Mouse (Mus musculus): ENCODE results near the gene Irf8. TPM values are rescaled to one million over a fixed set of nuclear protein-coding genes. Genes with fewer than 3 reads are reported as not detected.

Irf8 gene
- total RNA-seq (2017) = 18.7 and 31.0 TPM in 2 replicates

DNA sequence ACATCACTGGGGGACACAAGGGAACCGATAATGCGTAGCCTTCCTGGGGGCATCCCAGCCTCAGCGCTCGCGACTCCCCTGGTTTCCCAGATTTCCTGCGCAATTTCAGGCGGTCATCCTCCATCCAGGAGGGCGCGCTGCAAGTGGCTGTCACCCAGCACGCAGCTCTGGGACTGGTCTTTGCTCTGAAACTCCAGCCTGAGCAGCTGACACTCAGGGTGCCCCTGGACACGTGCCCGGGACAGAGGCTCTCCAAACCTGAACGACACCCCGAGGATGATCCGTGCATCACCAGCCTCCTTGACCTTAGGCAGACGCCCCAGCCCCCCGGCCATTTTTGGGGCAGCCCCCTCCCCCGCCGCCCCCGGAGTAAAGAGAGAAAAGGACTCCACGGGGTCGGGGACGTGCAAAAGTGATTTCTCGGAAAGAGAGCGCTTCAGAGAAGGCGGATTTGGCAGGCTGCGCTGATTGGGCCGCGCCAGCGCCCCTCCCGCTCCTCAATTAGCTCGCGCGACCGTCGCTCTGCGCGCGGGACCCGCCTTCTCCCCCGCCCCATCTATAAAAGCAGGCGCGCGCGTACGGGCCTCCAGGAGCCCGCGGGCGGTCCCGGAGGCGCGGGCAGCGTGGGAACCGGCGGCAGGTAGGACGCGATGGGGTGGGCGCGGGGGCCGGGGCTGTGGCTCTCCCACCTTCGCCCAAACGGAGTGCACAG lies at the start of gene Irf8:
Gene Irf8 (plus strand): TSS at position 589 of the 712 bp plus-strand sequence.
- peak; percentile 83 to 88 for ATAC-seq (replicated peaks in 1 of 2; ENCODE audit: insufficient read depth in 1 of 2, low FRiP score in 2 of 2, low TSS enrichment in 1 of 2, low read depth in 1 of 2, poor library complexity in 2 of 2, severe bottlenecking in 2 of 2)

DNA sequence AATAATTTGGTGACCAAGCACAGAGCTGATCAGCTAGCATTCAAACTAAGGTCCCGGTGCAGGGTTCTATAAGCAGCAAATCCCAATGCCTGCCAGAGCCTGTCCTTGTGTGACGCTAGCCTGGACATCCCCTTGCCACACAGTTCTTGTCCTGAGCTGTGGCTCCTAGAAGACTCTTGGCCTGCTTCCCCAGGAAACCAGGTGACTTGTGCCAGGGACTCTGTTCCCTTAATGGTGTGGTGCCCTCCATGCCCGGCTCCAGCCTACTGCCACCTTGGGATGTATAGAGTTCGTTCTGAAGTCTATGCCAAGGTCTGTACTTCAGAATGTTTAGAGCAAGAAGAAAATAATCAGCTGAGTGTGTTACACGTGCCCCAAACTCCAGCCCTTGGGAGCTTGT lies 49.6 kb upstream of the Irf8 start:
- no peak for ATAC-seq (replicated peaks in 1 of 2; ENCODE audit: insufficient read depth in 1 of 2, low FRiP score in 2 of 2, low TSS enrichment in 1 of 2, low read depth in 1 of 2, poor library complexity in 2 of 2, severe bottlenecking in 2 of 2)

DNA sequence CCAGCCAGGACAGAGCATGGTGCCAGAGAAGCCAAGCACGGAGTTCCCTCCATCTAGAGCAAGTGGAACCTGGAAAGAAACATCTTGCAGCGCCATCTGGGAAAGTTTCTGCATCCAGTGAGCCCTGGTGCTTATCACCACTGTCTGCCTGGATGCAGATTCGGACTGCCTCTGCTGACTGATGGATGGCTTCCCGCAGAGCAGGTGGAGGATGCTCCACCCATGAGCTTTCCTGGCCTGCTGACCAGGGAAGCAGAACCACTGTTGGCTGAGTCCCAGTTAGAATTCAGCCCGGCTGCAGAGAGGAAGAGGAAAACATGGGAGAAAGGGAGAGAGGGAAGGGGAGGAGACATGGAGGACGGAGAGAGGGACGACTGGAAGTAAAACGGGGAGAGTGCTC lies 48.4 kb upstream of the Irf8 start:
- ATAC-seq (replicated peaks in 1 of 2; ENCODE audit: insufficient read depth in 1 of 2, low FRiP score in 2 of 2, low TSS enrichment in 1 of 2, low read depth in 1 of 2, poor library complexity in 2 of 2, severe bottlenecking in 2 of 2) = no peak

DNA sequence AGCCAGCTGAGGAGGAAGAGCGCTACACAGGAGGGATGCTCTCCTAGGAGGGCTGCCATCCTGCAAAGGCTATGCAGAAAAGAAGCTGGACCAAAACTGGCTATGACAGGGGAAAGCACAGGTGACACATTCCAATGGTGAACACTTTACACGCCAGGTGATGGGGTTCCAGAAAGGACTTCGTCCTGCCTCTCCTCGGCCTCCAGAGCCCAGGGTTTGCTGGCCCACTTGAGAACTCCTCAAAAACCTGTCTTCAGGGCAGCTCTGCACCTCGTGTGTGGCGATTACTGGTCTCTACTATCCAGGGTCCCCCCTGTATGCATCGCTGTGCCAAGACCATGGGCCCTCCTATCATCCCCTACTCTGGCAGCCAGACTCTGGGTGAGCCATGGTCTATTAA lies 47.6 kb upstream of the Irf8 start:
- ATAC-seq (replicated peaks in 1 of 2; ENCODE audit: insufficient read depth in 1 of 2, low FRiP score in 2 of 2, low TSS enrichment in 1 of 2, low read depth in 1 of 2, poor library complexity in 2 of 2, severe bottlenecking in 2 of 2) = no peak

DNA sequence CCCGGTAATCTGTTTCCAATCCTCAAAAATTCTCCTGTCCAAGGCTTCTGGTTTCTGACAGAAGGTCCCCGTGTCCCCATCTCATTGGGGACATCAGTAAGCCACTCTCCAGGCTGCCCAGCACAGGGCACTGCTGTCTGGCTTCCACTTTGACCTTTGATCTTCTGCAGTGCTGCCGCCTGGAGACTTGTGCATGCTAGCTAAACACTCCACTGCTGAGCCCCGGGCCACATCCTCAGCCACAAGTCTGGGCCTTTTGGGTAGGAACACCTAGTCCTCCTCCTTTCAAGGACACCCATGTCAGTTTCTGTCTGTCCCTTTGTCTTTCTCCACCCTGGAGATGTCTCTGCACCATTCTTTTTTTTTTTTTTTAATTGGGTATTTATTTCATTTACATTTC lies 43.2 kb upstream of the Irf8 start:
- ATAC-seq (replicated peaks in 1 of 2; ENCODE audit: insufficient read depth in 1 of 2, low FRiP score in 2 of 2, low TSS enrichment in 1 of 2, low read depth in 1 of 2, poor library complexity in 2 of 2, severe bottlenecking in 2 of 2) = no peak

DNA sequence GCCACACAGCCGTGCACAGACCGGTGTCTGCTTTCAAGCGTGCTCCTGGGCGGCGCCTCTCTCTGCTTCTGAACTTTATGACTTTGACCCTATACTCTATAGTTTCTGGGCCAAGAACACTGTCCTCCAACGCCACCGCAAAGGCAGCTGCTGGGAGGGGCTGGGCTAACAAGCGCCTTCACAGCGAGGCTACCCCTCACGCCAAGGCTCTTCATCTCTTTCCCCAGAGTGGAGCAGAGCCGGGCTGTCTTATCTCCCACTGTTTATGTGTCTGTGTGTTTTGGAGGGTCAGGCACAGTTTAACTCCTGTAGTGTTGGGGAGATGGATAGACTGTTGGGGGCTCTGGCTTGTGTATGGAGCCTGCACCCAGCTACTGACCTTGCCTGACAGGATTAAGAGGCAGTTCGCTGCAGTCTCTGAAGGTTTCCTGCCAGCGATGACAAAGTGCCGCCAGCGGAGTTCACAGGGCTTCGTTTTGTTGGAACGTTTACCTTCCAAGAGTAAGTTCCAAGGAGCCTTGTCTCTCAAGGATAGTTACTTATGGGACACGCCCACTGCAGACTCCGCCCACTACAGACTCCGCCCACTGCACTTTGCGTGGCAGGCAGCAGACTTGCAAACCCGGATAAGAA lies 42.2 kb upstream of the Irf8 start:
- ATAC-seq (replicated peaks in 1 of 2; ENCODE audit: insufficient read depth in 1 of 2, low FRiP score in 2 of 2, low TSS enrichment in 1 of 2, low read depth in 1 of 2, poor library complexity in 2 of 2, severe bottlenecking in 2 of 2) = 0 out of 4 replicates have a peak, but pooled peaks of 1 of the 2 experiments have one; percentile 35

DNA sequence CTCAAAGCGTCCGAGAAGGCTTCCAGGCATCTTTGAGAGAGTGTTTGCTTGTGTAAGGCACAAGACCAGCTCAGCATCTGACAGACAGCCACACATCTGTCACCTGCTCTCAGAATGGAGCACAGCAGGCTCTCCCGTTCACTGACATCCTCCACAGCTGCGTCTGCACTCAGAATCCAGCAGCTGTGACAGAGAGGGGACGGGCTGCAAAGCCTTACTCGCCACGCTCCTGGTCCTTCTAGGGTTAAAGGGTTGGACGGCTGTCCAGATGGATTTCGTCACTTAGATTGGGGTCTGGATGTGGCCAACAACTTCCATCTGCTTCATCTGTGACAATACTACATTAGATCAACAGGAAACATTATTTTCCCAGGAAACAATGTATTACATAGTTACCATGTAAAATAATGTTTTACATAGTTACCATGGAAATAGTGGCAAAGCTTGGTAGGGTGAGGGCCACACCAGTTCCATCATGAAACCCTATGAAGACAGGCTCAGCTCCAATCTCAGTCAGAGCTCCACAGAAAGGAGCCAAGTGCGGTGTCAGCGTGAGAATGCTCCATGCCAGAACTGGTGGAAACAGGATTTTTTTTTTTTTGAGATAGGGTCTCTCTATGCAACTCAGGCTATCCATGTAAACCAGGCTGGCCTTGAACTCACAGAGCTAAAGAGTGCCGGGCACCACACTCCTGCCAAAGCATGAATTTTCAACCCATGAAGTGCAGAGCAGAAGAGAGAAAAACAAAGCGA lies 39.6 kb upstream of the Irf8 start:
- ATAC-seq (replicated peaks in 1 of 2; ENCODE audit: insufficient read depth in 1 of 2, low FRiP score in 2 of 2, low TSS enrichment in 1 of 2, low read depth in 1 of 2, poor library complexity in 2 of 2, severe bottlenecking in 2 of 2) = no peak

DNA sequence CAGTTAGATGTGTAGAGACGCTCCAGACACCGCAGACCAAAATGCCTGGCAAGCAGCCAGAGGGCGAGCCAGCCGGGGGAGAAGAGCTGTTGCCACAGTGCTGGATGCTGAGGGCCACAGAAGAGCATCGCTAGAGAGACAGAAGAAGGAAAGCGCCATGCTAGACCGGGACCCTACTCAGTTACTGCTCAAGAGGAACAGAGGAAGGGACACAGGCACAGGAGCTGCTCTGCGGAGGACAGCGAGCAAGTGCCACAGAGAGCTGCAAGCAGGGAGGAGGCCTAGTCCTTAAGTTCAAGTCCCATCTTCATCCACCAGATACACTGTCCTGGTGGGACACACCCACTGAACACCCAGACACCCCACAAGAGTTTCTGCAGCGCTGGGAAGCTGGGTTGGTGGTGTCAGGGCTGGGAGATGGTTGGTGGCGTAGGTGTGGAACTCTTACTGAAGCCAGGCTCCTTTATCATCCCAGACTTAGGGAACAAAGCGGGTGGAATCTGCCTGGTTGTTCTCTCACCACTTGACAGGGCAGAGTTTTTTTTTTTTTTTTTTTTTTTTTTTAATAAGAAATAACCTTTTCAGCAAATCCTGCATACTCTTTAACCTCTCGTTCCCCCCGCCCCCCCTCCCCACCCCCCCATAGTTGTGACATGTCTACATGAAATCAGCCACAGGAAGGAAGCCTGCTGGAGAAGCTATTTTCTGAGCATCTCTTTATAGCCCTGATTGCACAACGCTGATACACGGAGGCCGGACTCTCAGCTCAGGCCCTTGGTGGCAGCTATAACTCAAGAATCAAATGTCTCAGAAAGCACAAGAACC lies 38.8 kb upstream of the Irf8 start:
- peak; percentile 15 to 49; a peak in 3 of 4 replicates for ATAC-seq (replicated peaks in 1 of 2; ENCODE audit: insufficient read depth in 1 of 2, low FRiP score in 2 of 2, low TSS enrichment in 1 of 2, low read depth in 1 of 2, poor library complexity in 2 of 2, severe bottlenecking in 2 of 2)

DNA sequence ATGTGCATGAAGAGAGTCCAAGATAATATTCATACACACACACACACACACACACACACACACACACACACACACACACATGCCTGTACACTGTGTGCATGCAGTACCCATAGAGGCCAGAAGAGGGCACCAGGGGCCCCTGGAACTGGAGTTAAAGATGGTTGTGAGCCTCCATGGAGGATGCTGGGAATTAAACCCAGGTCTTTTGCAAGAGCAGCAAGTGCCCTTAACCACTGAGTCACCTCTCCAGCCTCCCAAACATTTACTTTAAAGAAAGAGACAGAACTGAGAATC lies 38.2 kb upstream of the Irf8 start:
- no peak for ATAC-seq (replicated peaks in 1 of 2; ENCODE audit: insufficient read depth in 1 of 2, low FRiP score in 2 of 2, low TSS enrichment in 1 of 2, low read depth in 1 of 2, poor library complexity in 2 of 2, severe bottlenecking in 2 of 2)

DNA sequence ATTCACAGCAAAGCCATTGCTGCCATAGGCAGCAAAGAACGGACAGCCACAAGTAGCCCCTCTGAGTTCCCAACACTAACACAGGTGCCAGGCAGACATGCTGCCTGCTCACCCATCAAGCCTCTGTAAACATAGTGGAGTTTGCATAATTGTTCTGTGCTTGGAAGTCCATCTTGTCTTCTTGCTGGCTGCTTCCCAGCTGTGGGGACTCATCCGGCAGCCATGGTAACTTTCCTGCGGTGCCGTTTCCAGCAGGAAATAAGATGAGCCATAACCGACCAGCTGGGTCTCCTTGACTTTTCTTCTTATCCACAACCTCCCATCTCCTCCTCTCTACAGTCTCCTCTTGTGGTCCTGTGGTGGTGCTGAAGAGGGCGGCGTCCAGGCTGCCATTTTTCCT lies 37.7 kb upstream of the Irf8 start:
- no peak for ATAC-seq (replicated peaks in 1 of 2; ENCODE audit: insufficient read depth in 1 of 2, low FRiP score in 2 of 2, low TSS enrichment in 1 of 2, low read depth in 1 of 2, poor library complexity in 2 of 2, severe bottlenecking in 2 of 2)

DNA sequence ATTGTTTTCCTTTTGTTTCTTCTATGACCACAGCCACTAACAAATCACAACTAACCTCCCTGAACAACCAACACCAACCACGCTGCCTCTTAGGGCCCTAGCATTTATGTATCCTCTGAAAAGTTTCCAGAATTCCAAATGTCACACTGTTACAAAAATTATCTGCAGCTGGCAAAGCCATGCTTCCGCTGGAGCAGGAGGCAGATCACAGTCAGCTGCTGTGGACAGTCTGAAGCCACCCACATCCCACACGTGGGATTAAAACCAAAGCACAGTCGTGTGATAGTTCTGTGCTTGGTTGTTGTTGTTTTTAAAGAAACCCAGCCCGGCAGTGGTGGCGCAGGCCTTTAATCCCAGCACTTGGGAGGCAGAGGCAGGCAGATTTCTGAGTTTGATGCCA lies 37.1 kb upstream of the Irf8 start:
- no peak for ATAC-seq (replicated peaks in 1 of 2; ENCODE audit: insufficient read depth in 1 of 2, low FRiP score in 2 of 2, low TSS enrichment in 1 of 2, low read depth in 1 of 2, poor library complexity in 2 of 2, severe bottlenecking in 2 of 2)

DNA sequence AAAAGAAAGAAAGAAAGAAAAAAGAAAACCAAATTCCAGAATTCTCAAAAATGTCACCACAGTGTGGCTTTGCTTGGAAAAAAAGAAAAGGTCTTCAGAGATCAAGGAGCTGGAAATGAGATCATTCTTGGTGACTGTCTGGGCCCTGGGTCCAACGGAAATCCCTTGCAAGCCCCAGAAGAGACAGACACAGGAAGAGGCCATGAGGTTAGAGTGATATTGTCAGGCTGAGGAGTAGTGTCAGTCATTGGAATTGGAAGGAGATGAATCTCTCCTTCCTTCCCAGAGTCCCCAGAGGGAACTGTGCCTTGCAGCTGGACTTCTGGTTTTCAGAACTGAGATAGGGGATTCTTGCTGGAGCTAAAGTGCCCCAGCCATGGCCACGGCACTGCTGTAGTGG lies 36.6 kb upstream of the Irf8 start:
- no peak for ATAC-seq (replicated peaks in 1 of 2; ENCODE audit: insufficient read depth in 1 of 2, low FRiP score in 2 of 2, low TSS enrichment in 1 of 2, low read depth in 1 of 2, poor library complexity in 2 of 2, severe bottlenecking in 2 of 2)

DNA sequence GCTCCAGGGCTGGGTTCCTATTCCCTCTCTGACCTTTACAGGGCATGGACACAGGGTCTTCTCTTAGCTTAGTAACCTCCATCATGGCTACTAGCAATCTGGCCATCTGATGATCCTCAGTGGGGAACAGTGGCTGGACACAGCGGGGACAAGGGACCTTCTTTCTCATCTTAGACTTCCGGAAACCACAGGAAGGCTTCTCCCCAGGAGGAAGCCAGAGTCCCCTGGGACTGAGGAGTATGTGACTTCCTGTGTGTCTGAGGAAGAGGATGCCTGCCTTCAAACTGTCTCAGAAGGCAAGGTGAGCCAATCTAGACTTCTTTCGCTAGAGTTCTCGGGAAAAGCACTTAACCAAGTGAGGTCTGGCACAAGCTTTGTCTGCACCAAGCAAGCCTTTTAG lies 36.1 kb upstream of the Irf8 start:
- no peak for ATAC-seq (replicated peaks in 1 of 2; ENCODE audit: insufficient read depth in 1 of 2, low FRiP score in 2 of 2, low TSS enrichment in 1 of 2, low read depth in 1 of 2, poor library complexity in 2 of 2, severe bottlenecking in 2 of 2)

DNA sequence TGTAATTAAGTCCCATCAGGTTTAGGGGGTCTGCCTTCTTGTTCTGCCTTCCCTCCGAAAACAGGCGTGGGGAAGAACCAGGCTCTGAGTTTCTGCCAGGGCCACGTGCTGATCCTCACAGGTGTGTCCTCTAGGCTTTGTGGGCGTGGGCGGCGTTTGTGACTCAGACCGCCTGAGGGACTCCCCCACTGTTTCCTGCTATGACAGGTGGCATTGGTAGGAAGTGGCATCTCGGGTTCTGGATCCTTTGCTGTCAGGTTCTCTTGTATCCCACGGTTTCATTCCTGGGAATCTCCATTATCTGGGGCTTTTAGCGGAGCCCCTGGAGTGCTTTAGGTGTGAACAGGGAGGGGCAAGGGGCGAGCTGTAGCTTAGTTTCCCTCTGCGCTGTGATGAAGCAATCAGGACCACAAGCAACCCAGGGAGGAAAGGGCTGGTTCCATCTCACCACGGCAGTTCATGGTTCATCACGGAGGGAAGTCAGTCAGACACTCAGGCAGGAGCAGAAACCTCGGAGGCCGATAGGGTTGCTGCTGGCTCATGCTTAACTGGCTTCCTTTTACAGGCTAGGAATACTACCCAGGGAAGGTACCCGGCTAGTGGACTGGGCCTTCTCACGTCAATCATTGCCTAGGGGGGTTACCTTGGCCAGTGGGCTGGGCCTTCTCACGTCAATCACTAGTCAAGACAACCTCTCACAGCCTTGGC lies 34.2 kb upstream of the Irf8 start:
- peak; percentile 79 to 83 for ATAC-seq (replicated peaks in 1 of 2; ENCODE audit: insufficient read depth in 1 of 2, low FRiP score in 2 of 2, low TSS enrichment in 1 of 2, low read depth in 1 of 2, poor library complexity in 2 of 2, severe bottlenecking in 2 of 2)

DNA sequence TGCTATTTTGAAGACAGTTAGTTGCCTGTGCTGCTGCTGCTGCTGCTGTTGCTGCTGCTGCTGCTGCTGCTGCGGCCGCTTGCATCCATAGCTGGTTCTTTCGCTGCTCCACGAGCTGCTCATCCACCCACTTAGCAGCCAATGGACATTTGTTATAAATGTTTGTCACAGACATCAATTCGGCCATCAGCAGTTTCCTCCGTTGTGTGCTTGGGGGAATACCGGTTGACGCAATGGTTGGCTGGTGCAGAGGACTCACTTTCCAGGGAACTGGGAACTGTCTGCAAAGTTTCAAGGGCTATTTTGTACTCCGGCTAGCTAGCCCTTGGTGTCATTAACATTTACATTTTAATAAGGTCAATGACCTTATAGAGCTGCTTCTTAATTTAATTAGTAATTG lies 32.0 kb upstream of the Irf8 start:
- no peak for ATAC-seq (replicated peaks in 1 of 2; ENCODE audit: insufficient read depth in 1 of 2, low FRiP score in 2 of 2, low TSS enrichment in 1 of 2, low read depth in 1 of 2, poor library complexity in 2 of 2, severe bottlenecking in 2 of 2)

DNA sequence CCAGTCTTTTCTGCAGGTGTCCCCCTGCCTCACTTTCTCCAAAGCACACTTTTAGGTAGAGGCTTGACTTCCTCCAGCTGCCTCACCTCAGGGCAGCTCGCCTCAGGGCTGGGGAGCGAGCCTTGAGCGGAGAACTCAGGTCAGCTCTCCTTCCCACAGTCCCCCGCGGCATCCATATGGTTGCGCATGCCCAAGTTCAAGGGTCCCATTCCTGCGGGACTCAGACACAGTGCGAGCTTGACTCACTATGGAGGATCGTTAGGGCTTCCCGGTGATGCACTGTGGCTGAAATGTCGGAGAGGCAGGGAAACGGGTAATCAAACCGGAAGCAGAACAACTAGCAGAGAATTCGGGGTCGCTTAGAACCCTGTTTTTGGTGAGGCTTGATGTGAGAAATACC lies 31.0 kb upstream of the Irf8 start:
- ATAC-seq (replicated peaks in 1 of 2; ENCODE audit: insufficient read depth in 1 of 2, low FRiP score in 2 of 2, low TSS enrichment in 1 of 2, low read depth in 1 of 2, poor library complexity in 2 of 2, severe bottlenecking in 2 of 2) = no peak

DNA sequence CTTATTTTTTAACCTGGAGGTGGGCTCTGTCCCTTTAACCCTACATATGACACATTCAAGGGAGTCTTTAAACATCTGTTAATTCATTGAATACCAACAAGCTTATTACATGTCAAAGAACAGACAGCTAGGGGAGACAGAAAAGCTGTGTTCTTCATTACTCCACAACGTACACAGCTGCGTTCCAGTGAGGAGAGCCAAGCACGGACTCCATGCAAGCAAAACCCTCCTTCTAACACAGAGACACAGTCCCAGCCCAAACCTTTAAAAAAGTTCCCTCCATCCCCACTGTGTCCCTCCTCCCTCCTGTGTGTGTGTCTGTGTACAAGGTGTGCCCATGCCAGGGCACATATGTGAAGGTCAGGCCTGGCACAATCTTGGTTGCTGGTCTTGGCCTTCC lies 30.0 kb upstream of the Irf8 start:
- ATAC-seq (replicated peaks in 1 of 2; ENCODE audit: insufficient read depth in 1 of 2, low FRiP score in 2 of 2, low TSS enrichment in 1 of 2, low read depth in 1 of 2, poor library complexity in 2 of 2, severe bottlenecking in 2 of 2) = no peak

All from hematopoietic stem cell, adult 5-6 weeks (primary cell).